In the genomic region with DNA sequence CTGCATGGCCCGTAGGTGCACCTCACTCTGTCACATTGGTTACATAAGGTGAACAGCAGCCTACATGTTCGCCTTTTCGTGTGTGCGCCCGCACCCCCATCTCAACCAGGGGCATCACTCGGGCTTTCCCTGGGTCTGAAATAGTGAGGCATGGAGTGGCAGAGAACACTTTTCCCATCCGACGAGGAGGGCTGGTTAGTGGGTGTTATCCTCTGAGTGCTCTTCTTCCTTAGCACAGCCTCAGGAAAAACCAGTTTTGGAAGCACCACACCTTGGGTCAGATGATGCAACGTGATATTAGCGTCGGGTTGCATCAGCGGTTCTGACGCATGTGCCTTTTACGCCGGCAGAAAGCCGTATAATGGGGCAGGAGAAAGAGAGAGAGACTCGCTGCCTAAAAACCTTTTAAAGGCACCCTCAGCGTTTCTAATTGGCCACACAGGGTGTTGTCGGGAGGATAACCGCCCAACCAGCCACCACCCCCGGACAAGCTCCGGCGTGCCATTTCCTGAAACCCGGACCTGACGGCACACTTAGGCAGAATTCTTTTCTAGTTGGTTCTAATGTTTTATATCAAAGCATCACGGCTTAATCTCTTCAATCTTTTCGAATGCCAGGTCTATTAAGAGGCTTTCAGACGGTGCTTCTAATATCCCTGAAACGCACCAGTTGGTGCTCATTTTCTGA, we compare ENCODE assay signal across 8 mouse cellular contexts. TPM values are rescaled to one million over a fixed set of nuclear protein-coding genes. Genes with fewer than 3 reads are reported as not detected.
DNase-seq lines count a peak whose midpoint lies in the region; ATAC-seq and TF ChIP-seq lines count a peak whose summit lies in the region.

No protein-coding gene starts in this region.

- H3K27me3 ChIP-seq in hindbrain, postnatal 0 days (ENCODE audit: insufficient read depth, low read length), result 0 out of 2 replicates have a peak, but pooled peaks cover 10% of the 10 kb centered on the region
- no peaks in the 10 kb centered on the region for H3K27me3 ChIP-seq in megakaryocyte, embryonic 14.5 days (replicated peaks)
- H3K27me3 ChIP-seq in small intestine, adult 2 months (ENCODE audit: control insufficient read depth, insufficient read depth, low read length), result no peaks in the 10 kb centered on the region

- WGBS in hindbrain, postnatal 0 days, result 6% methylated on average over 29 of the region's 29 CpGs
- WGBS in small intestine, adult 2 months, result 4% methylated on average over 29 of the region's 29 CpGs

- intact Hi-C loops in left cerebral cortex, postnatal 4 days (cut with DNase I), result no loop called here

- 0 out of 2 replicates have a peak overlapping the region, but pooled peaks have one; percentile 30 for H3K9ac ChIP-seq in hindbrain, postnatal 0 days (replicated peaks; ENCODE audit: low read length)

- H3K36me3 ChIP-seq in hindbrain, postnatal 0 days (ENCODE audit: insufficient read depth, low read length), result no peaks in the 10 kb centered on the region
- peaks cover 9% of the 10 kb centered on the region for H3K36me3 ChIP-seq in megakaryocyte, embryonic 14.5 days (replicated peaks; ENCODE audit: low read length)
- no peaks in the 10 kb centered on the region for H3K36me3 ChIP-seq in small intestine, adult 2 months (ENCODE audit: control insufficient read depth, insufficient read depth, low read length)

- 0 out of 2 replicates have a peak, but pooled peaks cover 4% of the 10 kb centered on the region for H3K4me1 ChIP-seq in hindbrain, postnatal 0 days (ENCODE audit: insufficient read depth, low read length)
- H3K4me1 ChIP-seq in megakaryocyte, embryonic 14.5 days, result peaks cover 66% of the 10 kb centered on the region
- H3K4me1 ChIP-seq in small intestine, adult 2 months (ENCODE audit: control insufficient read depth, insufficient read depth, insufficient read length, low read length), result peaks cover 4% of the 10 kb centered on the region

- H3K9me3 ChIP-seq in hindbrain, postnatal 0 days (ENCODE audit: low read length), result no peaks in the 10 kb centered on the region
- no peaks in the 10 kb centered on the region for H3K9me3 ChIP-seq in megakaryocyte, embryonic 14.5 days

- H3K4me2 ChIP-seq in hindbrain, postnatal 0 days (ENCODE audit: low read depth, low read length), result peak overlapping the region; percentile 87

- peak overlapping the region; percentile 28 for H3K4me3 ChIP-seq in hindbrain, postnatal 0 days (ENCODE audit: low read length)
- peak overlapping the region; percentile 94 for H3K4me3 ChIP-seq in megakaryocyte, embryonic 14.5 days (replicated peaks)
- H3K4me3 ChIP-seq in small intestine, adult 2 months (ENCODE audit: low read depth, low read length), result peak overlapping the region; percentile 45

- ATAC-seq in common myeloid progenitor, adult 5-6 weeks (replicated peaks; ENCODE audit: low read depth, poor library complexity, severe bottlenecking), result peak; percentile 64
- ATAC-seq in hindbrain, postnatal 0 days, result no peak

- peak; percentile 68 for DNase-seq in left cerebral cortex, adult 11 months (ENCODE audit: low spot score)
- DNase-seq in left cerebral cortex, postnatal 4 days, result no peak
- DNase-seq in gastrocnemius, adult 8-10 months (ENCODE audit: low spot score in 2 of 2), result peak; percentile 39 to 59
- DNase-seq in hindbrain, postnatal 0 days (ENCODE audit: low spot score), result peak; percentile 67
- peak; percentile 78 to 80 for DNase-seq in left cerebral cortex, adult 9 months (ENCODE audit: low spot score in 2 of 2)

- H3K27ac ChIP-seq in hindbrain, postnatal 0 days, result no peak overlapping the region
- peak overlapping the region; percentile 38 for H3K27ac ChIP-seq in small intestine, adult 2 months (ENCODE audit: insufficient read depth, low read depth, low read length)

- no peak for TF ChIP-seq POLR2A in small intestine, adult 2 months (IDR thresholded peaks at IDR 0.05; ENCODE audit: low read depth, low read length)

- no peak for TF ChIP-seq CTCF in hindbrain, postnatal 0 days (IDR thresholded peaks at IDR 0.05; ENCODE audit: low read depth)
- TF ChIP-seq CTCF in small intestine, adult 2 months (IDR thresholded peaks at IDR 0.05; ENCODE audit: extremely low read depth, insufficient read length, insufficient replicate concordance, low read depth, low read length), result no peak

RNA-seq across cellular contexts. Expression of gene Rcc2, which starts 0.8 kb away (rescaled TPM):
- 10 to 100 TPM; 59.4 to 63.3 TPM for total RNA-seq in left cerebral cortex, postnatal 4 days (2021)
- 149 and 161 TPM in 2 replicates for total RNA-seq in common myeloid progenitor, adult 5-6 weeks (2017)
- total RNA-seq in gastrocnemius, adult 8-10 months (2022), result 1 to 10 TPM; 6.0 to 7.8 (median 6.4) TPM
- total RNA-seq in hindbrain, postnatal 0 days (2014; rRNA removed), result 58.3 and 60.3 TPM in 2 replicates
- 15.8 and 16.2 TPM in 2 replicates for polyA plus RNA-seq in hindbrain, postnatal 0 days (2015; fragmentation: Nextera tagmentation; extraction: Ambion mirVana)
- polyA plus RNA-seq in megakaryocyte, embryonic 14.5 days (2012; ENCODE audit: insufficient read depth, low replicate concordance), result 177 and 233 TPM in 2 replicates
- 23.1 and 42.9 TPM in 2 replicates for polyA plus RNA-seq in small intestine, adult 2 months (2012; rRNA removed)

RNA-seq across cellular contexts. Expression of gene Arhgef10l, which starts 33.8 kb away (rescaled TPM):
- 10 to 100 TPM; 50.6 to 52.0 TPM for total RNA-seq in left cerebral cortex, postnatal 4 days (2021)
- total RNA-seq in common myeloid progenitor, adult 5-6 weeks (2017), result 0.78 and 1.8 TPM in 2 replicates
- total RNA-seq in gastrocnemius, adult 8-10 months (2022), result 10 to 100 TPM; 50.0 to 66.3 (median 54.8) TPM
- 79.2 and 79.4 TPM in 2 replicates for total RNA-seq in hindbrain, postnatal 0 days (2014; rRNA removed)
- polyA plus RNA-seq in hindbrain, postnatal 0 days (2015; fragmentation: Nextera tagmentation; extraction: Ambion mirVana), result 22.5 and 22.6 TPM in 2 replicates
- 7.1 and 9.2 TPM in 2 replicates for polyA plus RNA-seq in megakaryocyte, embryonic 14.5 days (2012; ENCODE audit: insufficient read depth, low replicate concordance)
- 10.4 and 14.2 TPM in 2 replicates for polyA plus RNA-seq in small intestine, adult 2 months (2012; rRNA removed)

RNA-seq across cellular contexts. Expression of gene Padi6, which starts 42.9 kb away (rescaled TPM):
- 1 to 10 TPM in 1 of 2 experiments, under 1 TPM in 1; 0.42 to 1.4 TPM for total RNA-seq in left cerebral cortex, postnatal 4 days (2021)
- not detected in 2 replicates for total RNA-seq in common myeloid progenitor, adult 5-6 weeks (2017)
- total RNA-seq in gastrocnemius, adult 8-10 months (2022), result not detected
- total RNA-seq in hindbrain, postnatal 0 days (2014; rRNA removed), result 0.18 and 0.58 TPM in 2 replicates
- polyA plus RNA-seq in hindbrain, postnatal 0 days (2015; fragmentation: Nextera tagmentation; extraction: Ambion mirVana), result 0.11 and 0.16 TPM in 2 replicates
- polyA plus RNA-seq in megakaryocyte, embryonic 14.5 days (2012; ENCODE audit: insufficient read depth, low replicate concordance), result not detected in 2 replicates
- not detected in 2 replicates for polyA plus RNA-seq in small intestine, adult 2 months (2012; rRNA removed)

Comparison
In these comparisons a context has a peak if more than half of its experiments do, and no peak if none do; other contexts are left out.
1. H3K4me3 ChIP-seq: peak in every context shown above with its lines; median percentile 94 in megakaryocyte, embryonic 14.5 days; 45 in small intestine, adult 2 months; 28 in hindbrain, postnatal 0 days.
2. RNA of gene Arhgef10l, which starts 33.8 kb away (total RNA-seq): 79.2 to 79.4 TPM in hindbrain, postnatal 0 days, 50.0 to 66.3 TPM in gastrocnemius, adult 8-10 months and 50.6 to 52.0 TPM in left cerebral cortex, postnatal 4 days; 0.78 to 1.8 TPM in common myeloid progenitor, adult 5-6 weeks; every median in the first group is over 10 times any median in the second.